Mouse (Mus musculus) effector memory CD4-positive, alpha-beta T cell, adult 5 months (primary cell): Measurements from ENCODE around the gene Rbm38. TPM values are rescaled to one million over a fixed set of nuclear protein-coding genes. Genes with fewer than 3 reads are reported as not detected.

Source experiments
- polyA plus RNA-seq: library from polyadenylated mRNA; unstranded; fragments of 100-300 nt; shearing (Covaris generic); gene quantifications from one replicate; pipeline ENCODE4 v1.2.1, GENCODE M21; 2017

Rbm38 gene
- polyA plus RNA-seq, result 21.9 TPM

DNA sequence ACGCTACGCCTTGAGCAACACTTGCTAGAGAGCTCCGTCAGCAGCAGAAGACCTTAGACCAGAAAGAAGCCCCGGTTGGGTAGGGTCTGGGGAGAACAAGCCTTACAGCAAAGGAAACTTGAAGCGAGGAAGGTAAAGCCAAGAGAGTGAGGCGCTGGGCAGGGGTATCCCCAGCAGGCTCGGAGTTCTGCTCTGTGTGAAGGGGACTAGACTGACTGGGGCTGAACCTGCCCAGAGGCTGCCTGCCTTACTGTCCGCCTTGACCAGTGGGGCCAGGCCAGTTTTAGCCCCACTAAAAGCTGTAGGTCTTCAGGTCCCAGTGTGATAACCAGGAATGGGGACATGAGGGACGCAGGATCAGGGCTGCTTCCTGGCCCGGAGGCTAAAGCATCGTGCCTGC, at the start of gene Rbm38:
Rbm38 (plus strand) TSS at position 69 of the 400 bp plus-strand sequence.

DNA sequence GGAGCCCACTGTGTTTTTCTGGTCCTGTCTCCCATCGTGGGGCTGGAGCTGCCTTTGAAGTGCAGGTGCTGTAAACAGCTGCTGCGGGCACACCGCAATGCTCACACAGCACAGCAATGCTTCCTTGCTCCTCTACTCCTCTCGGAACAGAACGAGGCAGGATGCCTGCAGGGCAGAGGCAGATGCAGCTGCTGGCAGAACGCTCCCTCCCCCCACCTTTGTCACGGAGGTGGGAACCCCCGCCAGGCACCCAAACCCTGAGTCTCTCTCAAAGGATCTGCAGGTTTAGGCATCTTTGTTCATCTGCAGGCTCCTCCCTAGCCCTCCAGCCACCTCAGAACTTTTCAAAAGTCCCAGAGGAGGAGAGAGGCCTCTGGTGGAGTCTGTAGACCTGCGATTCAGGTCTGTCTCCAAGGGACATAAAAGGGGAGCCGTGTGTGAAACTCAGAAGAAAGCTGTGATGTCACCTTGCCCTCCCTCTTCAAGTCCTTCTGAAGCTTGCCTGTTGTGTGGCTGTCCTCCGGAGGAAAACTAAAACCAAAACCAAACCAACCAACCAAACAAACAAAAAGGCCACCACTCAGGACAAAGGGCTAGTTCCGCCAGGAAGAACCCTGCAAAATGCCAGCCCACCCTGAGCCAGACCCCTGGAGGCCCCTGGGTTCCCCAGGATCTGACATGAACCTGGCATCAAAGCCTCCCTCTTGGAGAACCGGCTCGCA, 42.7 kb upstream of the Rbm38 start, which contains the start of gene Spo11:
Spo11 (plus strand) TSS at position 292 of the 722 bp plus-strand sequence.

DNA sequence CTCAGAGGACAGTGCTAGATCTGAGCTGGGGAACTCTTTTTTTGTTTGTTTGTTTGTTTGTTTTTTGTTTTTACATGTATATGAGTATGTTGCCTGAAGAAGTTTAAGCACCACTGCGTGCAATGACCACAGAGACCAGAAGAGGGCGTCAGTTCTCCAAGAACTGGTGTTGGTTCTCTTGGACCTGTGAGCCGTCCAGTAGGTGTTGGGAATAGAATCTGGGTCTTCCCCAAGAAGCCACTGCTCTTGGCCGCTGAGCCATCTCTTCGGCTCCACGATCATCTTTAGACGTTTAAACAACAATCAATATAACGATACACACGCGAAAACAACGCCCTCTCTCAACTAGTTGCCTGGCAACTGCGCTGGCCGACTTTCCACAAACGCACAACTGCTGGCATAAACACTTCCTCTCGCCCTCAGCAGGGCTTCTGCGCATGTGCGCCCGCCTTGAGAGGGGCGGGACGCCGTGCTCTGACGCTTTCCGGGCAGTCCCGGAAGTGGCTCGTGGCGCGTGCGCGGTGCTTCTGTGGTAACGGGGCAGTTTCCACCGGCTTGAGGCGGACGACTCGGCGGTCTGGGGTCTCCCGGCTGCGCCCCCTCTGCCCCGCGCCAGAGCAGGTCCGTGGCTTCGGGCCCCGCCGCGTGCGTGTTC, 20.5 kb upstream of the Rbm38 start, which contains the start of gene Rae1:
Rae1 (plus strand) TSS at position 488 of the 655 bp plus-strand sequence.

Other genes with a start within 250 kb of the Rbm38 start
- gene Bmp7, start 80.2 kb upstream of the Rbm38 start, polyA plus RNA-seq, result 17.5 TPM
- gene Spo11, start 42.8 kb upstream of the Rbm38 start, polyA plus RNA-seq, result 3.1 TPM
- 70.4 TPM for gene Rae1, start 20.4 kb upstream of the Rbm38 start, polyA plus RNA-seq
- not detected for gene Ctcfl, start 99.0 kb downstream of the Rbm38 start, polyA plus RNA-seq
- not detected for gene Pck1, start 132.6 kb downstream of the Rbm38 start, polyA plus RNA-seq
- gene Zbp1, start 198.4 kb downstream of the Rbm38 start, polyA plus RNA-seq, result 61.5 TPM